In the genomic region with DNA sequence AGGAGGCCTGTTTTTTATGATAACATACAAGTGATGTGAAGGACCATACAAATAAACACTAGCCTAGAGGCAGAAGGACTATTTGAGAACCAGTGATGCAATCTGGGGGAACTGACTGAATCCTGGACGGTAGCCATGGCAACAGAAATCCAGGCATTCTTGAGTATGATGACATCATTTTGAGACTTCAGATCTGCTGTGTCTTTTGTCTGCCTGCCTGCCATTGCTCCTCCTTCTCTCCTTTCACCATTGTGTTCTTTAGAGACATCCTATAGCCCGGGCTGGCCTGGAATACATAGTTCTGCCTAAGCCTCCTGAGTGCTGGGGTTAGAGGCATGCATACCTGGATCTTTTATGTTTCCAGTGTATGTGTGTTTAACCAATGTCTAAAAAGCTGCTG, we compare ENCODE assay signal across 8 mouse cellular contexts.
A peak's percentile ranks its signal among the peaks of the same experiment; 100 is the strongest.
DNase-seq lines count a peak whose midpoint lies in the region; ATAC-seq and TF ChIP-seq lines count a peak whose summit lies in the region.

No protein-coding gene starts in this region.

- no peak overlapping the region for H3K4me2 ChIP-seq in heart, postnatal 0 days (ENCODE audit: low read depth, low read length)
- H3K4me2 ChIP-seq in heart, embryonic 12.5 days = no peak overlapping the region
- H3K4me2 ChIP-seq in hindbrain, embryonic 15.5 days = no peak overlapping the region

- TF ChIP-seq CTCF in heart, postnatal 0 days (IDR thresholded peaks at IDR 0.05; ENCODE audit: low read depth) = no peak

- no peaks in the 10 kb centered on the region for H3K36me3 ChIP-seq in heart, postnatal 0 days (replicated peaks; ENCODE audit: control insufficient read depth, insufficient read depth, low read length)
- H3K36me3 ChIP-seq in heart, embryonic 12.5 days = no peaks in the 10 kb centered on the region
- no peaks in the 10 kb centered on the region for H3K36me3 ChIP-seq in hindbrain, embryonic 15.5 days
- no peaks in the 10 kb centered on the region for H3K36me3 ChIP-seq in midbrain, embryonic 10.5 days

- H3K9me3 ChIP-seq in heart, postnatal 0 days (replicated peaks; ENCODE audit: control insufficient read depth, low read length) = no peaks in the 10 kb centered on the region
- no peaks in the 10 kb centered on the region for H3K9me3 ChIP-seq in heart, embryonic 12.5 days (replicated peaks)
- H3K9me3 ChIP-seq in hindbrain, embryonic 15.5 days = no peaks in the 10 kb centered on the region
- no peaks in the 10 kb centered on the region for H3K9me3 ChIP-seq in midbrain, embryonic 10.5 days (replicated peaks)

- H3K4me1 ChIP-seq in heart, postnatal 0 days (ENCODE audit: control insufficient read depth, insufficient read depth) = no peaks in the 10 kb centered on the region
- H3K4me1 ChIP-seq in heart, embryonic 12.5 days (replicated peaks) = no peaks in the 10 kb centered on the region
- 0 out of 2 replicates have a peak, but pooled peaks cover 4% of the 10 kb centered on the region for H3K4me1 ChIP-seq in hindbrain, embryonic 15.5 days (replicated peaks)
- peaks cover 15% of the 10 kb centered on the region for H3K4me1 ChIP-seq in midbrain, embryonic 10.5 days

- DNase-seq in heart, postnatal 0 days (ENCODE audit: low spot score) = peak; percentile 28
- peak; percentile 45 for DNase-seq in brain, embryonic 18.5 days (ENCODE audit: low read depth, low spot score)
- DNase-seq in midbrain, embryonic 10.5 days (ENCODE audit: low spot score) = peak; percentile 48
- no peak for DNase-seq in cerebellum, adult 9-11 months
- DNase-seq in thymus, postnatal 14 days = no peak
- DNase-seq in spleen, postnatal 10 days (ENCODE audit: low spot score in 2 of 2) = no peak

- WGBS in heart, postnatal 0 days = 60% methylated on average over 2 of the region's 2 CpGs
- 53% methylated on average over 2 of the region's 2 CpGs for WGBS in heart, embryonic 12.5 days
- 35% methylated on average over 2 of the region's 2 CpGs for WGBS in hindbrain, embryonic 15.5 days
- WGBS in midbrain, embryonic 10.5 days = 43% methylated on average over 2 of the region's 2 CpGs

- no peak overlapping the region for H3K9ac ChIP-seq in heart, postnatal 0 days (replicated peaks; ENCODE audit: low read depth, low read length)
- H3K9ac ChIP-seq in heart, embryonic 12.5 days = no peak overlapping the region
- no peak overlapping the region for H3K9ac ChIP-seq in hindbrain, embryonic 15.5 days

- no peak for ATAC-seq in heart, postnatal 0 days (ENCODE audit: insufficient read depth, low read depth)
- no peak for ATAC-seq in heart, embryonic 12.5 days (ENCODE audit: insufficient number of reproducible peaks, low FRiP score)
- peak; percentile 84 for ATAC-seq in hindbrain, embryonic 15.5 days (ENCODE audit: low FRiP score, low read depth)

- H3K27ac ChIP-seq in heart, postnatal 0 days (ENCODE audit: low read depth) = no peak overlapping the region
- no peak overlapping the region for H3K27ac ChIP-seq in heart, embryonic 12.5 days (ENCODE audit: poor library complexity, severe bottlenecking)
- H3K27ac ChIP-seq in hindbrain, embryonic 15.5 days (replicated peaks) = no peak overlapping the region; the same call in 1 of the 2 replicates
- 0 out of 2 replicates have a peak overlapping the region, but pooled peaks have one; percentile 23 for H3K27ac ChIP-seq in midbrain, embryonic 10.5 days (replicated peaks)

- no peak for TF ChIP-seq EP300 in heart, postnatal 0 days (IDR thresholded peaks at IDR 0.05; ENCODE audit: low read depth)

- no peak overlapping the region for H3K4me3 ChIP-seq in heart, postnatal 0 days (ENCODE audit: low read depth, low read length)
- H3K4me3 ChIP-seq in heart, embryonic 12.5 days = no peak overlapping the region
- H3K4me3 ChIP-seq in hindbrain, embryonic 15.5 days = no peak overlapping the region
- H3K4me3 ChIP-seq in midbrain, embryonic 10.5 days = no peak overlapping the region

- no peaks in the 10 kb centered on the region for H3K27me3 ChIP-seq in heart, postnatal 0 days (ENCODE audit: control insufficient read depth, insufficient read depth, low read length)
- H3K27me3 ChIP-seq in heart, embryonic 12.5 days (replicated peaks) = no peaks in the 10 kb centered on the region
- no peaks in the 10 kb centered on the region for H3K27me3 ChIP-seq in hindbrain, embryonic 15.5 days
- no peaks in the 10 kb centered on the region for H3K27me3 ChIP-seq in midbrain, embryonic 10.5 days (ENCODE audit: low read depth, poor library complexity, severe bottlenecking)

Comparison
In these comparisons a context has a peak if more than half of its experiments do, and no peak if none do; other contexts are left out.
1. DNase-seq: peak in heart, postnatal 0 days (single experiment), brain, embryonic 18.5 days (single experiment) and midbrain, embryonic 10.5 days (single experiment); none in cerebellum, adult 9-11 months (single experiment), thymus, postnatal 14 days (single experiment) and spleen, postnatal 10 days (0 of 2).